Mouse (Mus musculus): Measurements from ENCODE around the gene Atp1a4.

DNA sequence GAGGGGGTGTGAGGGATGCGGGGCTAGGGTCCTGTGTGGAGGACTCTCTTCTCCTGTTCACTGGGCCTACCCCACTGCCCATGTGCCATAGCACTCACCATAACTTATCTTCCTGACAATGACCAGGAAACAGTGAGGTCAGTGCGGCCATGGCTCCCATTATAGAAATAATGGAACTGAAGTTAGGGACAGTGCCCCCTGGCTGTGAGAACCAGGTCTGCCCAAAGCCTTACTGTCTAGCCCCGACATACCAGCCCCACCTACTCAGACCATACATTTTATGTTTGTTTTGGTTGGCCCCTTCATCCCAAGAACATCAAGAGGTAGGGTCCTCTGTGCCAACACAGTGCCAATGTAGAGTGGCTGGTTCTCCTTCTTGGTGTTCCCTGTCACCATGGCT lies 47.4 kb upstream of the Atp1a4 start:
- TF ChIP-seq POLR2A (IDR thresholded peaks at IDR 0.05; ENCODE audit: borderline replicate concordance, control insufficient read depth, low read depth, low read length) (no peak), CTCF (IDR thresholded peaks at IDR 0.05; ENCODE audit: control insufficient read depth, insufficient read depth, low read length) (peak; percentile 37; the same call in 1 of the 2 replicates)

Data from bone marrow, adult 2 months (tissue).